Mouse (Mus musculus) cerebellum, adult 11-12 months (tissue): ENCODE measurements at regions not wholly inside any gene's neighbourhood (a gene's known extent, or its start where the extent isn't known, plus 50 kb on each side); places are given as distances from the start of the nearest gene placed in this dataset.
"Not testable (repeated sequence)": the region's sequence is repeated elsewhere in the genome, so short reads cannot be mapped to it uniquely, and the experiment has no call there.

Source experiments
- DNase-seq: peaks from one replicate; pipeline ENCODE4 v3.0.0; 2022

DNA sequence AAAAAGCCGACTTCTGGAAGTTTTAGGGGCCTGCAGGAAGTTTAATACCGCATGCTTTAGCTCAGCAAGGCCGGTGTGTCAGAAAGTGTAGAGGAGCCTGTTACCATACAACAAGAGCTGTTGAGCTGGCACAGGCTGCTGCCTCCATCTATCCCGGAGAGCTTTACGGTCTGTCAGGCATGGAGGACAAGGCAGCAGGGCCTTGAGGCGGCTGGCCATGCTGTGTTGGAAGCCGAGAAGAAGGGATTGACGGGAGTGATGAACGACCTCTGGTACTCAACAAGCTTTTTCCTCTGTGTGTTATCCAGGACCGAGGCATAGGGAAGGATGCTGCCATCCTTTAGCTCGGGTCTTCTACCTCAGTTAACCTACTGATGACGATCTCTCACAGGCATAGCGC lies 146.8 kb upstream of the Mocs1 start:
- no peak for DNase-seq

DNA sequence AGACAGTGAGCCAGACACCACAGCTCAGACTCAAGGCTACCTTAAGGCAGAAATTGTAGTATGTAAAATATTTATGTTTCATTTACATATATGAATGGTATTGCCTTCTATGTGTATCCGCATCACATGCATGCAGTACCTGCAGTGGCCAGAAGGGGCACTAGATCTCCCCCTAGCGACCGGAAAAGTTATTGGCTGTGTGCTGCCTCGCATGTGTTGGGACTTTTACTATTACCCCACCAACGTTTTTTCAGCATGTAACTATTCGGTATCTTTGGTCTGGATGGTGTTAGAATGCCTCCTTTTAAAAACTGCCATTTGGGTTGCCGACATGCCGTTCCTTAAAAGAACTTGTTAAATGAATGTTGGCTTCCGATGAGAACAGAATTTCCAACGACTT lies 145.7 kb upstream of the Mocs1 start:
- DNase-seq: no peak

DNA sequence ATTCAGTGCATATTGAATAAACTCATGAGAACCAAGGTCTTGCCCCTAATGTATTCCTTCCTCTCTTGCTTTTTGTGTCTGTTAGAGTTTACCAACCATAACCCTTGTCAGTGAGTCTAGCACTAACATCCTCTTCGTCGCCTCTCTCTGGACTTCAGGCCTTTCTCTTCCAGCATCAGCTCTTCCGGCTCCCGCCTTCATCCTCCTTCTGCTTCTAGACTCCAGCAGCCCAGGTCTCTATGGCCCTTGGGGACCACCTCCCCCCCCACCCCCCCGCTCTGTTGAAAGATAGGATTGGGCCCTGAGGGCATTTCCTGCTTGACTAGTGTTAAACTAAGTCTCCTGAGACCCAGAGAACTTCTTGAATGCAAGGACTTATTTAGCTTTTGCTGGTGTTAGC lies 144.7 kb upstream of the Mocs1 start:
- DNase-seq: no peak

DNA sequence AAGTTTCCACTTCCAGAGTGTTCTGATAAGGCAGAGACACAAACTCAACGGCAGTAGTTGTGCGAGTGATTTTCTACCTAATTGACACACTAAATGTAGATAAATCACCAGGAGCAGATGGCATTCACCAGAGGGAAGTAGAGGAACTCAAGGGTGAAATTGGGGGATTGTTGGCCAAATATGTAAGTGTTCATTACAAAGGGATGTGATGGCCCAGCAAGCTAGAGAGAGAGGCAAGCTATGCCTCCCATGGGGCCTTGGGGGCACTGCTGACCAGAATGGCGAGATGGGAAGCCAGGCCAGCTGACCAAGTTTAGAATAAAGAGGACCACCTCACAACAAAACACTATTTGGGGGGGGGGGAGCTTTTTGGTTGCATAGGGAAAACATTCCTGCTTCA lies 136.5 kb upstream of the Mocs1 start:
- no peak for DNase-seq

DNA sequence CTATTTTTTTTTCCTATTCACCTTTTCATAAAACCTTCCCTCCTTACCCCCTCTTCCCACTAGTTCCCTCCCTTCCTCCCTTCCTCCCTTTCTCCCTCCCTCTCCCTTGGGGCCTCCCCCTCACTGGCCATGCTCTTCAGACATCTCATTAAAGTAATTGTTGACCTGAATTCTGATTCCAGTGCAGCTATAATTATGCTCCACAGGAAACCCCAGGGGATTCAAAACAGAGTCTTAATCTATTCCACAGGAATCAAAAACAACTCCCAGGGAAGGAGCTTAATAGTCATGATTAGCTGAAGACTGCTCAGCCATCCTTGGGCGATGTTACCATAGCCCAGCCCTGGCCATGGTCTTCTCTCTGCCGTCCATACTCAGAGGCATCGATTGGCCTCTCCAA lies 123.7 kb upstream of the Mocs1 start:
- no peak for DNase-seq

DNA sequence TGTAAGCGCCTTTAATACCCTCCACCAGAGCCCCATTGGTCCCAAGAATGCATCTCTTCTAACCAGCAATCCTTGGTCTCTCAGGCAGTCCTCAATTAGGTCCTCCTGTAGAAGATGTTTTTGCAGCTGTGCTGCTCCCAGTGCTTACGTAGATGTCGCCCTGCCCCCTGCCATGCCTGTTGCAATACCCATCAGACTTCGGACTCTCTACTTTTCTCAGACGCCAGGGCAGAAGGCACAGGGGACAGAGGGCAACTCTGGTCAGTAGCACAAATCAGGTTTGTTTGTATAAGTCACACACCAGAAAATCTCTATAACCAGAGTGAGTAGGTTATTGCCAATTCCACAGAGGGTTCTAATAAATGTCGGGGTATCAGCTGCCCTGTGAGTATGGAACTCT lies 123.0 kb upstream of the Mocs1 start:
- DNase-seq: no peak

DNA sequence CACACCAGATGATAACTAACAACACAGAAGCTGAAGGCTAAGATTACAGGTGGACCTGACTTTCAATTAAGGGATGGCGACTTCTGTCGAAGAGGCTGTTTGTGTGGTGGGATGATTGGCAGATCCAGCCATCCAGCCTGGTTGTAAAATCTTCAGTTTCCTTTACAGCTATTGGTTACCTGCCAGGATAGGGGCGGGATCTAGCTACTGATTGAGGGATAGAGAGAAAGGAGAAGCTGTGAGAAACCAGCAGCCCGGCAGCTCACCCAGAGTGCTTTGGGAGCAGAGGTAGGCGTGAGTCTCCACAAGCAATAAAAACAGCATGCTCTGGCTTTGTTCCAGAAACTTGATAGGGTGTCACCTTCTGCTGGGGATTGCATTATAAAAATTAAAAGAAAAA lies 119.1 kb upstream of the Mocs1 start:
- DNase-seq: peak; percentile 10

DNA sequence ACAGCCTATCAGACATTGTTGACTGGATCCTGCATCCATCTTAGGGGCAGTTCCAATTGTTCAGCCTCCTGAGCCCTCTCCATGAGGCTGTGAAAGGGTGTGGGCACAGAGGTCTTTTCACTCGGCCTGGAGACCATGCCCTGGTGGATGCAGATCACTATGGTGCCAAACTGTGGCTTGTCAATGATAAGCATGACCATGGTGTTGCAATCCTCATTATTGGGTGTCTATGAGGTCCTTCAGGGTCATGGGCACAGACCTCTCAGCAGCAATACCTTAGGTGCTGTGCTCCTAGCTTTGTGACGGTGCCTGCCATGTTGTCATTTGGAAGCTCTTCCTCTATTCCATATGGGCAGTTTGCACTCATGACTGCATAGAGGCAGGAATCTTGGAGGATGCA lies 114.0 kb upstream of the Mocs1 start:
- no peak for DNase-seq

DNA sequence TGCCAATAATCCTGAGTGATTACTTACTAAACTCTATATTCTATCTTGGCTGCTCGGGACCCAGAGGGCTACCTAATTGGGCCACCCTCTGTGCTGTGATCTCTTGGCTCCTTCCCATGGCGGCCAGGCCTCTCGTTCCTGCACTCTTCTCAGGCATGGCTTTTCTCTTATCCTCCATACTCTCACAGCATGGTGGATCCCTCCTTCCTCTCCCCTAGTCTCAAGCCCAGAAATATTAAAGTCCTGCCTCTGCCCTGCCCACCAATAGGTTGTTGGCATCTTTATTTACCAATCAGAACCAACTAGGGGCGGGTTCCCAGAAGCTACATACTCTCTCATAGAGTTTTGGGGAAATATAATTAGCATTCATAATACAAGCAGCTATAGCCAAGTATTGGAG lies 100.6 kb upstream of the Mocs1 start:
- no peak for DNase-seq

DNA sequence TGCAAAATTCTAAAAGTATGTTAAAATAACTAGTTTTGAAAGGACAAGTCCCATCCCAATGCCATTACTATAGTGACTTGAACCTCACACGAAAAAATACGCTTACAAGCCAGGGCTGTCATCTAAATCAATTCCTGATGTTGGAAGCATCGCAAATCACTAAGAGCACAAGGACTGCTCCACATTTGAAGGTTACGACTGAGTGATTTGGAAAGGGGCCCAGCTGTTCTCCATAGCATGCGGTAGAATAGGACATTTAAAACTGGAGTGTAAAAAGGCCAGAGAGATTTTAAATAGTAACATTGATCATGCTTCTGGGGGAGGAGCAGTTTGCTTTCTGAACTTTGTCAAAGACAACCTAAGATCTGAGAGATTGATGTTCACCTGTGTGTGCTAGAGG lies 92.8 kb upstream of the Mocs1 start:
- DNase-seq: no peak

DNA sequence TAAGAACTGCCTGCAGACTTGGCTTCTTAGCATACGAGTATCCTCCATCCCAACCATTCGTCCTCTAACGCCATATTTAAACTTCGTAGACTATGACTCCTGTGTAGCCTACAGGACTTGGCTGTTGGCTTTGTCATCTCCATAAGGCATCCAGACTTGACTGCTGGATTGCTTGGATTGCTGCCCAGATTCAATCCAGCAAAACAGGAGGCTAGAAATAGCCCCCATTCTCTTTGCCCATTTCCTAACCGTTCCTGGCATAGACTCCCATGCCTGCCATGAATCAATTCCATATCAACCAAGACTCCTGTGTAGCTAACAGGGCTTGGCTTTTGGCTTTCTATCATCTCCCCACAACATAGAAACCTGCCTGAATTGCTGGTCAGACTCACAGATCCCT lies 90.3 kb upstream of the Mocs1 start:
- DNase-seq: no peak

DNA sequence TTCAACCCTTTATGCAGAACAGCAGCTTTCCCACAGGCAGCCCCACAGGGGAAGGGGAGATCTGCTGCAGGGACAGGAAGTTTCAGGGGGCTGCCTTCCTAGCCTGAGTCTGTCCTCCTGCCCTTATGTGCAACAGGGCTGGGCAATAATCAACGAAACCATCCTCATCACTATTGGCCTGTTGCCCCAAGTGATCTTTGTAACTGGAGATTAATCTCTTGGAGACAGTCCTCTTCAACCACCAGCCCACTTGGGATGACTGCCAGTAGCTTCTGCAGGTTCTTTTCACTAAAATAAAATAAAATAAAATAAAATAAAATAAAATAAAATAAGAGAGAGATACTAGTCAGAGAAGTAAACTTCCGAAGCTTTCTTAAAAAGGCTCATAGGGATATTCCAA lies 85.5 kb upstream of the Mocs1 start:
- no peak for DNase-seq

DNA sequence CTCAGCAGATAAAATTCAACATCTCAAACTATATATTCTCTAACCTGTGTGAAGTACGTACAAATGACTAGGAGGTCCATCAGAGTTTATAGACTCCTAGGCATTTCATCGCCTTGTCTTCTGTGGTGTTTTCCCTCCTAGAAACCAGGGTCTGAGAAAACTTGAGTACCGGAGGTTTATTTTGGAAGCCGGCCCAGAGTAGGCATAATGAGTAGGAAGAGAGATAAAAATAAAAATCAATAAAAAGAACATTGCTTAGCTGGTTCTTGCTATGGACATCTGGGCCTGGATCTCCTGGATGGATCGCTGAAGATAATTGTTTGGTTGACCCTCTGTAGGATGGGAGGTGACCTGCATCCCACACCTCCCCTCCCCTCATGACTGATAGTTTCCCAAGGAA lies 81.5 kb upstream of the Mocs1 start:
- no peak for DNase-seq

DNA sequence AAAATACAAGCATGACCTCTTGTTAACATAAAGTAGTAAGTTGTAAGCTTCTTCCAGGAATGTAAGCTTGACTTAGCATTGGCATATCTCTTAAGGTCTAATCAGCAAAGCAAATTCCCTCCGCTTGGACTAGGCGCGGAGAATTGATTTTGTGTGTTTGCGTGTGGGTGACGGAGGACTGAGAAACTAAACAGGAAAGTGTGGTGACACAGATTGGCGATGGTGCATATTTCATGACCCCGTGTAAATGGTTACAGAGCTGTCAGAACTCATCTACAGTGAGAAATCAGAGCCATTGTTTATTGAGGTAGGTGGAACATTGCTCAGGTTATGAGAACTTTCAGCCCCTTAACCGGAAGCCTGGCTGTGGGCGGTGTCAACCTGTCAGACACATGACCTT lies 78.8 kb upstream of the Mocs1 start:
- no peak for DNase-seq

DNA sequence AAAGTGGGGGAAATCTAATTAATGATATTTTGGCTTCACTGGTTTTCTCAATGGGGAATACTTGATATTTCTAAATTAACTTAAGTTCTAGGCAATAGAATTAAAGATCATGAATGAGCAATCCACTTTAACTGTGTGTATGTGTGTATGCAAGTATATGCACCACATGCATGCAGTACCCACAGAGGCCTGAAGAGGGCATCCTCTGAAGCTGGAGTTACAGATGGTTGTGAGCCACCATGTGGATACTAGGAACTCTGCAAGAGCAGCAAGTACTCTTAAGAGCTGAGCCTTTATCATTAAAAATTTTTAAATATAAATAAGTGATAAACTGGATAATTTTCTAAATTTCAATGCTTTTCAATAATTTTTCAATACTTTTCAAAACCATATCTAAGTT lies 69.0 kb upstream of the Mocs1 start:
- DNase-seq: no peak

DNA sequence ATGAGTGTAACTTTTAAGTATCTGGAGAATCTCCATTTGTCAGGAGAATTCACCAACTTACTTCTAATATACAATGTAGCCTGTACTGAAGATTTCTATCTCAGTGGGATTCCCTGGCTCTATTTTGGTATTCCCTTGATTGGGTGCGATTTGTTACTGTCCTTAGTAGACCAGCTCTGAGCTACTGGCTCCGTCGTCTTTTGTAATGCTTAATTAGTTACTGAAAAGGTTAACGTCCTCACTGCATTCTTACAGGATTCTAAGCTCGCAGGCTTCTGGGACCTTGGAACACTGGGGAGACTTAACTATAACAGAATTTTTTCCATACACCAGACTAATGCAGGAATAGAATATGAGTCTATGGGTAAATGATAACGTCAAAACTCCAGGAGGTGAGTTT lies 67.9 kb upstream of the Mocs1 start:
- not testable (repeated sequence) for DNase-seq

DNA sequence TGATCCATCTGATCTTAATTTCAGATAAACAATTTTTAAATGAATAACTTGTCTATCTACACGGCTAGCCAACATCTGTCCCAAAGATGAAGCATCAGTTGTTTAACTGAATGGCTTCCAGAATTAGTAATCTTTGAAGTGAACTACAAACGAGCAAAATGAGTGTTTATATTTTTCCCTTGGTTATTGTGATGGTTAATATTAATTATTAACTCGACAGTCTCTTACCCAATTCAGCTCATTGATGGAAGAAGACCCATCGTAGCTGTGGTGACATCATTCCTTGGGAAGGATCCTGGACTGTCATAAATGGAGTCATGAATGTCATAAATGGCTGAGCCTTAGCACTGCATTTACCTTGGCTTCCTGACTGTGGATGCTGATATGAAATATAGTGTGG lies 60.4 kb upstream of the Mocs1 start:
- DNase-seq: no peak

DNA sequence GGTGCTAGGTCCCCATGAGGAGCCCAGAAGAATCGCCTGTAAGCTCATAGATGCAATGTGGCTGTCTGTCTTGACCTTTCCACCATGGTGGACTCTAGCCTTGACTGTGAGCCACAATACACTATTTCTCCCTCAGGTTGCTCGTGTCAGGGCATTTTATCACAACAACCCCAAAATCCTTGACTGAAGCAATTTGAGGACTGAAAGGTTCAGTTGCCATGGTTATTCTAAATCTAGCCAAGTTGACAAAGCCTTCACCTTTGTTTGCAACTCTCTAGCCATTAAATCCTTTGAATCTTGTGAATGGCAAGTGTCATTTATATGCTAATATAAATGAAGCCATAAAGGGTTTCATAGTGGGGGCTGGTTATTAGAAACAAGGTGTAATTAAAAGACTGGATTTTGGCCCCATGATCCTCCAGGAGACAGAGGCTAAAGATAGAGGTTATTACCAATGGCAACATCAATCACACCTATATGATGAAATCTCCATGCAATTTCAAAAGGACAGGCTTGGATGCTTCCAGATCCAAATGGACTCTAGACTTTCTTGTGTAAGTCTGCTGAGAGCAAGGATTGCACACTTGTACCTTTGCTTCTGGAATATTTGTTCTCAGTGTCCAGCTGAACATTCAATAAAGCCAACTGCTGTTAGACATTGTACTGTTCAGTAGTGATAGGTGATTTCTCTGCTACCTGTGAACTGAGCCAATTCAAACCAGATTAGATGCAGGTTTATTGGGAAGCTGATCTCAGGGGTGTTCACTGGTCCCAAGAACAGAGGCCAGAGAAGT lies 59.5 kb upstream of the Mocs1 start:
- DNase-seq: no peak

DNA sequence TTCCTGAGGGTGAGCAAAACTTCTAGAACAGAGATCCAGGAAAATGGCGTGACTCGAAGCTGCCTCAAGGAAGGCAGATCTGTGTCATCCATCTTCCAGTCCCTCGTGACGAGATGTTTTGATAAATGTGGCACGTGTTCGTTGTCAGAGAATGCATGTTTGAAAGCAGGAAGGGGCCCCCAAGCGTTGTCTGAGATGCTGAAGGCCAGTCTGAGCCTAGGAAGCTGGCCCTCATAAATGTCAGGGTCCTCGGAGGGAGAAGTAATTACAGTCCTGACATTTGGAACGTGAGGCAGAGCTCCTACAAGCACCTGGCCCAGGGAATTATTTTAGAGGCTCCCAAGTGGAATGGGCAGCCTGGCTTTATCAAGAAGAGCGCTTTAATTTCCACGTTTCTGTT lies 50.5 kb upstream of the Mocs1 start:
- DNase-seq: no peak
